Mouse (Mus musculus) spleen, postnatal 36 days (tissue): ENCODE data around the gene Sf3a1.

Experiments used
- DNase-seq, 2 experiments: peaks; one replicate each; pipeline ENCODE4 v3.0.0; 2022; ENCODE audit warnings: low spot score in 2 of 2, mixed read lengths in 1 of 2

Sf3a1 gene

GRCm38 (mm10) chr11:4134986-4135935 lies 24.9 kb upstream of the Sf3a1 start, which contains the start of gene Rnf215:
Rnf215 (plus strand) TSS chr11:4135202.
- peak; percentile 83 to 86 for DNase-seq

- no peak for DNase-seq
These were observed 21.2 kb upstream of the Sf3a1 start for GRCm38 (mm10) chr11:4138964-4139363.

- no peak for DNase-seq
These were observed 18.6 kb upstream of the Sf3a1 start for GRCm38 (mm10) chr11:4141505-4141904.

GRCm38 (mm10) chr11:4142352-4142751 lies 17.8 kb upstream of the Sf3a1 start:
- DNase-seq, result no peak

GRCm38 (mm10) chr11:4143281-4144062 lies 16.7 kb upstream of the Sf3a1 start:
- DNase-seq, result no peak

- no peak for DNase-seq
These were observed 13.8 kb upstream of the Sf3a1 start for GRCm38 (mm10) chr11:4146381-4146780.

GRCm38 (mm10) chr11:4147098-4147497 lies 13.1 kb upstream of the Sf3a1 start:
- no peak for DNase-seq

GRCm38 (mm10) chr11:4148120-4148519 lies 12.0 kb upstream of the Sf3a1 start:
- no peak for DNase-seq

GRCm38 (mm10) chr11:4148536-4149156 lies 11.5 kb upstream of the Sf3a1 start:
- no peak for DNase-seq

GRCm38 (mm10) chr11:4149886-4150285 lies 10.3 kb upstream of the Sf3a1 start:
- DNase-seq, result no peak

- no peak for DNase-seq
These were observed 6.5 kb upstream of the Sf3a1 start for GRCm38 (mm10) chr11:4153694-4154093.

GRCm38 (mm10) chr11:4155641-4156040 lies 4.5 kb upstream of the Sf3a1 start:
- no peak for DNase-seq

GRCm38 (mm10) chr11:4158676-4159075 lies 1.5 kb upstream of the Sf3a1 start:
- no peak for DNase-seq

- no peak for DNase-seq
These were observed 769 bp downstream of the Sf3a1 start for GRCm38 (mm10) chr11:4160758-4161480.

GRCm38 (mm10) chr11:4164701-4165100 lies 4.6 kb downstream of the Sf3a1 start:
- DNase-seq, result no peak

GRCm38 (mm10) chr11:4166467-4167090 lies 6.4 kb downstream of the Sf3a1 start:
- DNase-seq, result no peak

- DNase-seq, result no peak
These were observed 14.4 kb downstream of the Sf3a1 start for GRCm38 (mm10) chr11:4174586-4174985.

GRCm38 (mm10) chr11:4177716-4178115 lies 17.6 kb downstream of the Sf3a1 start:
- DNase-seq, result no peak

- DNase-seq, result no peak
These were observed 21.9 kb downstream of the Sf3a1 start for GRCm38 (mm10) chr11:4182061-4182460.

GRCm38 (mm10) chr11:4183511-4183910 lies 23.4 kb downstream of the Sf3a1 start:
- no peak for DNase-seq
